Mouse (Mus musculus) midbrain, postnatal 0 days (tissue): Measurements from ENCODE around the gene Gm26661. TPM values are rescaled to one million over a fixed set of nuclear protein-coding genes. Genes with fewer than 3 reads are reported as not detected.

ENCODE experiments used
- ATAC-seq: fragments of 200-750 bp; cut with Nextera tagmentation; 2 replicates; pipeline ENCODE4 v1.8.0; 2017; ENCODE audit warnings: moderate number of reproducible peaks, mild to moderate bottlenecking, moderate TSS enrichment, moderate library complexity; ENCODE audit not compliant: low FRiP score
- DNase-seq: peaks from one replicate; pipeline ENCODE4 v3.0.0-alpha.2; 2015; ENCODE audit warnings: low spot score
- H3K27ac ChIP-seq: fragments of 300-500 bp; sonication (generic); 2 replicates; pipeline ENCODE4 v1.5.1; 2014; ENCODE audit warnings: low read depth, mild to moderate bottlenecking, low read length, mixed read lengths
- H3K27me3 ChIP-seq: fragments of 300-500 bp; sonication (generic); 2 replicates; pipeline ENCODE4 v1.6.1; 2014; ENCODE audit warnings: low read length, control low read depth, mixed read lengths; ENCODE audit not compliant: insufficient read depth
- H3K36me3 ChIP-seq: fragments of 300-500 bp; sonication (generic); 2 replicates; pipeline ENCODE4 v1.6.1; 2014; ENCODE audit warnings: low read length, control low read depth, mixed read lengths; ENCODE audit not compliant: insufficient read depth
- H3K4me1 ChIP-seq: fragments of 300-500 bp; sonication (generic); 2 replicates; pipeline ENCODE4 v1.6.1; 2014; ENCODE audit warnings: mild to moderate bottlenecking, control low read depth, antibody characterized with exemption, low read length, mixed read lengths; ENCODE audit not compliant: insufficient read depth
- H3K4me2 ChIP-seq: fragments of 300-500 bp; sonication (generic); 2 replicates; pipeline ENCODE4 v1.6.1; 2014; ENCODE audit warnings: low read depth, mild to moderate bottlenecking, low read length, mixed read lengths; ENCODE audit not compliant: poor library complexity, severe bottlenecking
- H3K4me3 ChIP-seq: fragments of 300-500 bp; sonication (generic); 2 replicates; pipeline ENCODE4 v1.5.1; 2014; ENCODE audit warnings: low read depth, mild to moderate bottlenecking, low read length, moderate library complexity
- H3K9ac ChIP-seq: fragments of 300-500 bp; sonication (generic); replicated peaks from 2 replicates; pipeline ENCODE4 v1.6.1; 2014; ENCODE audit warnings: mild to moderate bottlenecking, low read length, moderate library complexity, mixed read lengths; ENCODE audit not compliant: poor library complexity, severe bottlenecking
- H3K9me3 ChIP-seq: fragments of 300-500 bp; sonication (generic); 2 replicates; pipeline ENCODE4 v1.6.1; 2016; ENCODE audit warnings: low read length, control low read depth
- CTCF ChIP-seq: IDR thresholded peaks from 2 replicates; pipeline ENCODE4 v1.5.1; 2016; ENCODE audit warnings: antibody characterized with exemption, mild to moderate bottlenecking
- WGBS: fragments of 180-500 bp; shearing (Covaris S2); extraction: QIAGEN DNeasy Blood & Tissue Kit; methylation state at CpG from one replicate; pipeline ENCODE4 v1.1.7; 2014; 5-methylcytosine and 5-hydroxymethylcytosine counted together
- polyA plus RNA-seq: library from polyadenylated mRNA; unstranded; fragments of >200 nt; fragmentation: Nextera tagmentation; extraction: Ambion mirVana; gene quantifications from 2 replicates; pipeline ENCODE4 v1.2.1, GENCODE M21; 2015
- total RNA-seq: library from RNA; depleted of rRNA; stranded (reverse); fragments of >200 nt; gene quantifications from 2 replicates; pipeline ENCODE4 v1.2.3, GENCODE M21; 2014; rRNA removed

Gene Gm26661
- not detected in 2 replicates for total RNA-seq
- polyA plus RNA-seq: 0.96 TPM in 1 of 2 replicates, not detected in the other

- peak within 1 kb of the TSS; percentile 59 for H3K9ac ChIP-seq
- H3K27ac ChIP-seq: peak within 1 kb of the TSS; percentile 43; the same call in 1 of the 2 replicates
- H3K4me1 ChIP-seq: 0 out of 2 replicates have a peak, but pooled peaks cover 2% of the 10 kb centered on the region
- no peaks in the 10 kb centered on the region for H3K27me3 ChIP-seq
- TF ChIP-seq CTCF: peak; percentile 58
- ATAC-seq (peak; percentile 88), DNase-seq (peak; percentile 67)
- H3K4me3 ChIP-seq: peak within 1 kb of the TSS; percentile 51
- WGBS: 1% methylated on average over 30 of the region's 30 CpGs
- H3K36me3 ChIP-seq: no peaks in the 10 kb centered on the region
- peak within 1 kb of the TSS; percentile 91 for H3K4me2 ChIP-seq
- no peaks in the 10 kb centered on the region for H3K9me3 ChIP-seq
Measured at GRCm38 (mm10) chr14:7791532-7792159, at the start of gene Gm26661. Gm26661 (plus strand) TSS chr14:7791587.

- no peaks in the 10 kb centered on the region for H3K4me1 ChIP-seq
- peak overlapping the region; percentile 37; the same call in 1 of the 2 replicates for H3K4me2 ChIP-seq
- TF ChIP-seq CTCF: peak; percentile 91
- peak; percentile 89 for ATAC-seq
- H3K27me3 ChIP-seq: no peaks in the 10 kb centered on the region
- no peaks in the 10 kb centered on the region for H3K36me3 ChIP-seq
- H3K9me3 ChIP-seq: no peaks in the 10 kb centered on the region
- no peak overlapping the region for H3K9ac ChIP-seq
- peak overlapping the region; percentile 7; the same call in 1 of the 2 replicates for H3K4me3 ChIP-seq
- 0 out of 2 replicates have a peak overlapping the region, but pooled peaks have one; percentile 34 for H3K27ac ChIP-seq
- peak; percentile 88 for DNase-seq
- WGBS: 24% methylated on average over 11 of the region's 11 CpGs
Measured at GRCm38 (mm10) chr14:7748944-7749763, 42.2 kb upstream of the Gm26661 start.

GRCm38 (mm10) chr14:7749764-7750089, 41.7 kb upstream of the Gm26661 start:
- Histone ChIP-seq H3K36me3 (no peaks in the 10 kb centered on the region), H3K27me3 (no peaks in the 10 kb centered on the region), H3K9me3 (no peaks in the 10 kb centered on the region), H3K4me3 (peak overlapping the region; percentile 7; the same call in 1 of the 2 replicates), H3K4me2 (peak overlapping the region; percentile 37; the same call in 1 of the 2 replicates), H3K27ac (0 out of 2 replicates have a peak overlapping the region, but pooled peaks have one; percentile 34), H3K9ac (no peak overlapping the region; the same call in 1 of the 2 replicates), H3K4me1 (no peaks in the 10 kb centered on the region)
- peak; percentile 88 for ATAC-seq
- peak; percentile 41 for DNase-seq
- WGBS: 11% methylated on average over 4 of the region's 4 CpGs
- no peak for TF ChIP-seq CTCF

- ATAC-seq (peak; percentile 87), DNase-seq (peak; percentile 83)
- H3K4me3 ChIP-seq: no peak overlapping the region
- 17% methylated on average over 9 of the region's 9 CpGs for WGBS
- peak; percentile 87 for TF ChIP-seq CTCF
- H3K4me1 ChIP-seq: no peaks in the 10 kb centered on the region
- no peaks in the 10 kb centered on the region for H3K36me3 ChIP-seq
- H3K9me3 ChIP-seq: no peaks in the 10 kb centered on the region
- no peaks in the 10 kb centered on the region for H3K27me3 ChIP-seq
- no peak overlapping the region for H3K4me2 ChIP-seq
- H3K9ac ChIP-seq: no peak overlapping the region
- no peak overlapping the region for H3K27ac ChIP-seq
Measured at GRCm38 (mm10) chr14:7765569-7766314, 25.6 kb upstream of the Gm26661 start.

- H3K4me1 ChIP-seq: no peaks in the 10 kb centered on the region
- no peak for TF ChIP-seq CTCF
- ATAC-seq: peak; percentile 88
- no peaks in the 10 kb centered on the region for H3K9me3 ChIP-seq
- H3K4me3 ChIP-seq: peak overlapping the region; percentile 37
- peak overlapping the region; percentile 60 for H3K27ac ChIP-seq
- DNase-seq: peak; percentile 85
- H3K36me3 ChIP-seq: no peaks in the 10 kb centered on the region
- WGBS: 47% methylated on average over 24 of the region's 24 CpGs
- no peak overlapping the region for H3K9ac ChIP-seq
- peak overlapping the region; percentile 47 for H3K4me2 ChIP-seq
- H3K27me3 ChIP-seq: no peaks in the 10 kb centered on the region
Measured at GRCm38 (mm10) chr14:7773714-7774389, 17.5 kb upstream of the Gm26661 start.
